Mouse (Mus musculus) T-helper 17 cell (primary cell): ENCODE measurements around the gene Ect2.

Source experiments
- in situ Hi-C, 2 experiments: fragments of 300-600 bp; cut with MboI, MseI; formaldehyde crosslinking; loops; 1 replicate in 1 of 2; 2 replicates in 1 of 2; pipeline ENCODE4 v1.15.1; 2025; ENCODE audit warnings: high pct_unique_total_duplicates in 2 of 2

Ect2 gene

GRCm38 (mm10) chr3:27153701-27154209 is at the start of gene Ect2:
Ect2 (minus strand) TSS chr3:27153878.
- in situ Hi-C loops, result no loop called here

GRCm38 (mm10) chr3:27201728-27202411 is 48.2 kb upstream of the Ect2 start:
- in situ Hi-C loops, result no loop called here

DNA sequence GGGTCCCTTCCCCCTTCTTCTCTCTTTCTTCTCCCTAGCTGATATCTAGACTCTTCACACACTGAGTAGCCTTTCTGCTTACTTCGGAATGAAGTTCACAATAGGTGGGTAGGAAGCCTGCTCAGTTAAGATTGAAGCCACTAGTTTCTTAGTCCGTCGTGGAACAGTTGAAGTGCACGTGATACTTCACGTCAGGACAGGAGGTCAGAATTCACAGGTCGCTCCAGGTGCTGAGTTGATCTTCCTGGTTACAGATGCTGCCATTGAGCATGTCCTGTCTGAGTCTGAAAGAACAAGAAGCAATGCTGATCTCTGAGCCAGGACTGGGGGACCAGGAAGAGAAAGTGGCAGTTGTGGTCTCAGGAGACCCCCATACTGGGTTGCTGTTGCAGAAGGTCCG is 45.4 kb upstream of the Ect2 start:
- in situ Hi-C loops, result loop anchor here in 1 of 2 experiments (25.0 kb wide), 1 partner anchor 1613 kb away; the partner anchor contains the start of gene Rpl22l1

DNA sequence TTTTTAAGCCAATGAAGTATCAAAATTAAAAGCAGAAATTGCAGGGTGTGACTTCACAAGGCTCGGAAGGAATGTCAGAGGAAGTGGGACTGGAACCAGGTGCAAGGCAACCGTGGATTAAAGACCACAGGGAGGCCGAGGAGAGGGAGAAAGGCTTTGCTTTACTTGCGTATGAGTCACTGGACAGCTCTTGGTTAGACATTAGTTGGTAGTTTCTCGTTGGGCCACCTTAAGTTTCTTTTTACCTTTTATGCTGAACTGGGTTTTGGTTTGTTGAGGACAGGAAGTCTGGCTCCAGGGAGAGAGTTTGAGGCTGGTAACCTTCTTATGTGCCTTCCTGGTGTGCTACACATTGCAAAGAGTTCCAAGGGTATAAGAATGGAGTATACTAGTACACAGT is 44.1 kb upstream of the Ect2 start:
- in situ Hi-C loops, result loop anchor here in 1 of 2 experiments (25.0 kb wide), 1 partner anchor 1614 kb away; the partner anchor contains the start of gene Rpl22l1

GRCm38 (mm10) chr3:27196529-27196928 is 42.9 kb upstream of the Ect2 start:
- in situ Hi-C loops, result loop anchor here in 1 of 2 experiments (25.0 kb wide), 1 partner anchor 1616 kb away; the partner anchor contains the start of gene Rpl22l1

DNA sequence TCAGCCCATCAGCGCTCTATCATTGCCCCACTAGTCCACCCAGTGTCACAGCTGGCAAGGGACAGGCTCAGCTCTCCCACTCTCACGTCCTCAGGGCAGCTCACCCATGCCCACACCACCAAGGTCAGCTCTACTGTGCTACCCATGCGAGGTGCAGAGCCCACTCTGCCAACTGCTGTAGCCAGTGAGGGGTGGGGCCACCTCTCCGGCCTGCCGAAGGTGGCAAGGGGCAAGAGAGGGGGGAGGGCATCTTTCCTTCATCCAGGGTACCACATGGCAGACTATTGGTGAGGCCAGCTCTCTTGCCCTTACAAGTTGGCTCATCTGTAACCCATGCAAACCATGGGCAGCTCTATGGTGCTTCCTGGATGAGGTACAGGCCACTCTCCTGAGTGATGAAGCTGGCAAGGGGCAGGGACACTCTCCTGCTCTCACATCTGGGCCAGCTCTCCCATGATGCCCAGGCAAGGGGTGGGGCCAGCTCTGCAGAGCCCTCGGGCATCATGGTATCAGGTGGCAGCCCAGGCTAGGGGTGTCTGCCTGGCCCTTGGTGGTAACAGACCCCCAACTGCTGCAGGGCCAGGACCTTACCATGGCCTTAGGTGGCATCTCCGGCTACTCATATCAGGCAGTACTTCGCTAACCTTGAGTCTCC is 42.0 kb upstream of the Ect2 start:
- in situ Hi-C loops, result loop anchor here in 1 of 2 experiments (25.0 kb wide), 1 partner anchor 1617 kb away; the partner anchor contains the start of gene Rpl22l1

GRCm38 (mm10) chr3:27195153-27195552 is 41.5 kb upstream of the Ect2 start:
- in situ Hi-C loops, result loop anchor here in 1 of 2 experiments (25.0 kb wide), 1 partner anchor 1617 kb away; the partner anchor contains the start of gene Rpl22l1

DNA sequence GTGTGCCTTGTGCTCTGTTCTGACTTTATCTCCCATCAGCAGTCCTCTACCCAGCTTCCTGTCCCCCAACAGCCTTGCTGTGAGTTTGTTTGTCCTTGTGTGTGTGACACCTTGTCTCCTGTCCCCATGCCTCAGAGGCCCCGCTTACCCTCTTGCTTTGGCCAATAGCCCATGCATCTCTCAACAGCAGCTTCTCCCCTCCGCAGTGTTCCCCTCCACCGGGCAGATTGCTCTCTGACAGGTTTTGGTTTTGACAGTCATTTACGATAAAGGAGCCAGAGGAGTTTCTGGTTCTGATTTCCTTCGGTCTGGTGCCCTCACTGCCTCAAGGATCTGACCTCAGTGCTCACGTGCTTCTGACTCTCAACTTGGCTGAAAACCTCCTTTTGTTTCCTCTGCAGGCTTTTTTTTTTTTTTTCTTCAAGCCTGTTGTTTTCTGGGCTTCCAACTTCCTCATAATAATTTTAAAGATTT is 40.2 kb upstream of the Ect2 start:
- in situ Hi-C loops, result loop anchor here in 1 of 2 experiments (25.0 kb wide), 1 partner anchor 1618 kb away; the partner anchor contains the start of gene Rpl22l1

- in situ Hi-C loops, result loop anchor here in 1 of 2 experiments (25.0 kb wide), 1 partner anchor 1620 kb away; the partner anchor contains the start of gene Rpl22l1
Observed at GRCm38 (mm10) chr3:27191856-27192255, 38.2 kb upstream of the Ect2 start.

DNA sequence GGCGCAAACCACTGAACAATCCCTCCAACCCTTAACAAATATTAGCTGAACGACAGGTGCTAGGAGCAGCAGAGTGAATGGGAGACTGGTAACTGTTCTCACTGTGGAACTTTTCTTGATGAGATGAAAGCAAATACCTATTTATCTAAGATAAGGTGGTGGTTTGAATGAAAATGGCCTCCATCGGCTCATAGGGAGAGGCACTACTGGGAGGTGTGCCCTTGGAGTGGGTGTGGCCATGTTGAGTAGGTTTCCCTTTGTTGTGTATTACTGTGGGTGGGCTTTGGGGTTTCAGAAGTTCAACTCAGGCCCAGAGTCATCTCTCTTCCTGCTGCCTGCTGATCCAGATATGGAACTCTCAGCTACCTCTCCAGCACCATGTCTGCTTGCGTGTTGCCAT is 37.2 kb upstream of the Ect2 start:
- in situ Hi-C loops, result loop anchor here in 1 of 2 experiments (25.0 kb wide), 1 partner anchor 1621 kb away; the partner anchor contains the start of gene Rpl22l1

DNA sequence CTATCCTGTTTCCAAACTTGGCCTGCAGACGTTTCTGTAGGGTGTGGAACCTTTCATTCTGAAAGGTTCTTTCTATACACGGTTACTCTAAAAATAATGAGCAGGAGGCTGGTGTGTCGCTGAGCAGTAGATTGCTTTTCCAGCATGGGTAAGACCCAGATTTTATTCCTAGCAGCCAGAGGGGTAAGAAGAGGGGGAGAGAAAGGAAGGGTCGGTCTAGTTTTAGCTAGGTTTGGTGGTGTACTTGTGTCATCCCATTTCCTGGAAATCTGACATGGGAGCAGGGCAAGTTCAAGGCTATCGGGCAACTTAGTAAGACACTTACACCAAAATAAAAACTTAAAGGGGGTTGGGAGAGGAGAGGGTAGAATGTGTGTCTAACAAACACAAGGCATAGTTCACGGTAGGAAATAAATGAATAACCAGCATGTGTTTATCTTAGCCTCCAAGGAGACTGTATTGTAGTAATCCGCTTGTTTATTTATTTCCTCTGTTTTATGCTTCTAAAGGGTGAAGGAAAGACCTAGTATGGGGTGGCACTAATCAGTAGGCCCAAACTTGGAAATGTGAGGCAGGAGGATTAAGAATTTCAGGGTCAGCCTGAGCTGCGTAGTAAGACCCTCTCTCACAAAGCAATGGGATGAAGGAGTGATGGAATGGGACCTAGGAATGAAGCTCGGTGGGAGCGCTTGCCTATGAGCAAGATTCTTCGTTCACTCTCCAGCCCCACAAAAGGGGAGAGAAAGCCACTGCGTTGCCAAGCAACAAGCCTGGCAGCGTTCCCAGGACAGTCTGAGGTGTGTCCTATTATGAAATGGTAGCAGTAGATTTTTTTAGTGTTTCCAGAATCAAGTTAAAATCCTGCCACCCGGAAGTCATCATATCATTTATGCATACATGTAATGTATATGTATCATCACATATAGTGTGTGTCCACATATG is 35.9 kb upstream of the Ect2 start:
- in situ Hi-C loops, result loop anchor here in 1 of 2 experiments (25.0 kb wide), 1 partner anchor 1623 kb away; the partner anchor contains the start of gene Rpl22l1

- in situ Hi-C loops, result loop anchor here in 1 of 2 experiments (25.0 kb wide), 1 partner anchor 1624 kb away; the partner anchor contains the start of gene Rpl22l1
Observed at GRCm38 (mm10) chr3:27188386-27188785, 34.7 kb upstream of the Ect2 start.

DNA sequence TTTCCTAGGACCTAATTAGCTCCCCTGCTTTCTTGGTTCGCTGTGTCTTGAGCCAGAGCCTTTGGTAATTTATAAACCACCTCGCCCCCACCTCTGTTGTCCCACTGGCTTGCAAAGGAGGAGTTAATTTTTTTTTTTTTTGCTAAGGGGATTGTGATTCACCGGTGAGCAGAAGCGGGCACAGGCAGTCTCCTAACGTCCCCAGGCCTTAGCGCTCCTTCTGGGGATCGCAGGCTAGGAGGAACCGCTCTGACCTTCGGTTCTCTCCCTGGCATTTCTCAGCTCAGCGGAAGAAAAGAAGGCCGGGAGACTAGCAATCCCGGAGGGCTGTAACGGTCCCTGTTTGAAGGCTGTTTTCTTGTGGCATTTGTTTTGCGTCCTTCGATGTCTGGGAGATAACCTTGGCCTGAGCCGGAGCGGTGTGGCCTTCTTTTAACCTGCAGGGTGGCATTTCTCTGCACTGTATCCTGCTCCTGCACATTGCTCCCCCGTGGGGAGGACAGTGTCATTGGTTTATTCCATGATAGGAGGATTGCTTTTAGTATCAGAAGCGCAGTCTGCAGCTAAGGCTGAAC is 30.0 kb upstream of the Ect2 start:
- in situ Hi-C loops, result loop anchor here in 1 of 2 experiments (25.0 kb wide), 1 partner anchor 1629 kb away; the partner anchor contains the start of gene Rpl22l1

DNA sequence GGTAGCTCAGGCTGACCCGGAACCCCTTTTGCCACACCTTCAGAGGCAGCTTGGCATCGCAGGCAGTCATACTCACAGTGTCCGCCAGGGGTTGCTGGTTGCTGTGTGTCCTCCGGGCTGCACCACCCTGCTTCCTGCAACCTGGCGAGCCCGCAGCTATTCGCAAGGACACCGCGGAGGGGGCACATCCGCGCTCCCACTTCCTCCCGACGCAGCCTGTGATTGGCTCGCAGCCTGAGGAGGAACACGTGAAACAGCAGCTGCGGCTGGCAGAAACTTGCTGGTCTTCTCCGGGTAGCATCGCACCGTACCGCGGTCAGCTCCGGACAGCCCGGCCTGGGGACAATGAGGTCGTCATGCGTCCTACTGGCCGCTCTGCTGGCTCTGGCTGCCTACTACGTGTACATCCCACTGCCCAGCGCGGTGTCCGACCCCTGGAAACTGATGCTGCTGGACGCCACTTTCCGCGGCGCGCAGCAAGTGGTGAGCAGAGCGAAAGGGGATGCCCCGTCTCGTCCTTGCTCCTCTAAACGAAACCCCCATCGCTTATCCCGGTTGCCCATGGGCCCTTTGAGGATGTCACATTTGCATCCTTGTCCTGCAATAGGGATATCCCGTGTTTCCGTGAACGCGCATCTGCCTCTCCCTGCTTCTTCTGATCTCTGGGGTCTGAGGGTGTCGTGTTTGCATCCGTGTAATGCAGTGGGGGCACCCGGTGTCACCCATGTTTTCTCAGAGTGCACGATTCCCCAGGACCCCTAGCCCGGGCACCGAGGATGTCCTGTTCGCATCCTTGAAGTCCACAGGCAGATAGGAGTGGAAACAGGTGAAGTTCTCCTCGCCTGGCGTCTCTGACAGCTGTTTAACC is 29.3 kb upstream of the Ect2 start, which contains the start of gene Nceh1:
Gene Nceh1 (plus strand): TSS at position 233 of the 868 bp plus-strand sequence.
- in situ Hi-C loops, result loop anchor here in 1 of 2 experiments (25.0 kb wide), 1 partner anchor 1629 kb away; the partner anchor contains the start of gene Rpl22l1

DNA sequence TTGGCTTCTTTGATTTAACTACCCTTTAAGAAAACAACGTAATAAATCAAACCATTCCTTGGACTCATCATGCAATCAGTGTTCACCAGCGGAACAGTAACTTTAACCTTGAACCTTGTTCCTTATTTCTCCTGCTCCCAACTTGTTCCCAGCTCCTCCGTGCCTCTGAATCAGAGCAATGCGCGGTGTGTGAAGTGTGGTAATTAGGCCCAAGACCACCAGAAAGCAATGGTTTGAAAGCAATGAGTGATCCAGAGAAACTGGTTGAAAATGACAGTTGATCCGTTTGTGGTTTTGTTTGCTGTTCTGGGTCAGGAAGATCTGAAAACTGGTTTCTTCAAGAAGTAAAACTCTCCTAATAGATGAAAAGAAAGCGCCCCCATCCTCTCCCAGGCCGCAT is 26.0 kb upstream of the Ect2 start:
- in situ Hi-C loops, result loop anchor here in 1 of 2 experiments (5.0 to 25.0 kb wide), 2 partner anchors 53 to 1633 kb away; partner anchors contain the start of gene Rpl22l1

GRCm38 (mm10) chr3:27170257-27170656 is 16.6 kb upstream of the Ect2 start:
- in situ Hi-C loops, result no loop called here

DNA sequence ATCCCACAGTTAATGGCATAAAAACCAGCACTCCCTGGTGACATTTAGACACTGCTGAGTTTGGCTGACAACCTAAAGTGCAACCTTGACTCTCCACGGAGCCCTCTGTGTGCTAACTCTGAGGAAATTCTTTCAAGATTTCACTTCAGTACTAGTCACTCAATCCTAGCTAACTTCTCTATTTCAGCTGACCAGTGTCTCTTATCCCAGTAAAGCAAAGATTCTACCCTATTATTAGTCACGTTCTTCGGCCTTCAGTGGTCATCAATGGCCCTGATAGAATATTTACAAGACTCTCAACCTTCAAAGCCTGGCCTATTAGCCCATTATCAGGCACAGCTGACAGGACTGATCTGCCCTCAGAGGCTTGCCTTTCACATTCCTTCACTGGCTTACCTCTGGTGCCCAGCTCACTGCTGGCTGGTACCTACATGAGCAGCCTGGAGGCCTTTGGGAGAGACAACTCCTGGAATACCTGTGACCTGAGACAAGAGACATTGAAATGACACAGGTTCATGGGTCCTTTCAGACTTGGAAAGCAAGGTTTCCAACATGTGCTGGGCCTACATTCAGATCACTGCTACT is 11.9 kb upstream of the Ect2 start:
- in situ Hi-C loops, result no loop called here

DNA sequence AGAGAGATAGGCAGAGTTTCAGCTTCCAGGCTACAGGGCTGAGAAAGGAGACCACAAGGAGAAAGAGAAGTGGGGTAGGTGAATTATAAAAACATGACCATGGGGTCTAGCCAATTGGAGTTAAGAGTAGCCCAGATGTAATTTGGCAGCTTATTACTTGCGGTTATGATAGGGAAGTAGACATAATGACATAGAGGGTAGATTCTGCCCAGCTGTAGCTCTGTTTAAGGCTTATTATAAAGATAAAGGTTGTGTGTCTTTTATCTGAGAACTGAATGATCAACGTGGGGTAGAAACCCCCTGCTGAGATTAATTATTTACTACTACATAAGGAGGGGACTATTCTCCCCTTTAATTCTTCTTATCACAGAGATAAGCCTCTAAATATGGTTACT is 8.7 kb upstream of the Ect2 start:
- in situ Hi-C loops, result no loop called here
